Mouse (Mus musculus) megakaryocyte, embryonic 14.5 days (primary cell): ENCODE results near the gene Psmd12. TPM values are rescaled to one million over a fixed set of nuclear protein-coding genes. Genes with fewer than 3 reads are reported as not detected.

Experiments used
- H3K27me3 ChIP-seq: replicated peaks from 2 replicates; pipeline ENCODE3; 2012; ENCODE audit warnings: inconsistent platforms
- H3K36me3 ChIP-seq: replicated peaks from 2 replicates; pipeline ENCODE3; 2012; ENCODE audit warnings: low read length, inconsistent platforms, mixed read lengths
- H3K4me1 ChIP-seq: 2 replicates; pipeline ENCODE4 v1.6.1; 2012; ENCODE audit warnings: inconsistent platforms
- H3K4me3 ChIP-seq: replicated peaks from 2 replicates; pipeline ENCODE3; 2012; ENCODE audit warnings: moderate library complexity, mild to moderate bottlenecking, inconsistent platforms
- H3K9me3 ChIP-seq: 2 replicates; pipeline ENCODE4 v1.6.1; 2012; ENCODE audit warnings: inconsistent platforms
- FLI1 ChIP-seq: IDR thresholded peaks from 2 replicates; pipeline ENCODE4 v1.6.1; 2012; ENCODE audit warnings: low read length, inconsistent platforms, mixed read lengths
- GATA1 ChIP-seq: IDR thresholded peaks from 3 replicates; pipeline ENCODE4 v1.6.1; 2012; ENCODE audit warnings: mixed read lengths, low read length, inconsistent platforms, borderline replicate concordance
- polyA plus RNA-seq: library from polyadenylated mRNA; stranded (reverse); fragments of >175 nt; gene quantifications from 2 replicates; pipeline ENCODE4 v1.2.3, GENCODE M21; 2012; ENCODE audit warnings: low replicate concordance; ENCODE audit not compliant: insufficient read depth

The Psmd12 gene
- polyA plus RNA-seq, 1 experiment: 28.0 TPM

DNA sequence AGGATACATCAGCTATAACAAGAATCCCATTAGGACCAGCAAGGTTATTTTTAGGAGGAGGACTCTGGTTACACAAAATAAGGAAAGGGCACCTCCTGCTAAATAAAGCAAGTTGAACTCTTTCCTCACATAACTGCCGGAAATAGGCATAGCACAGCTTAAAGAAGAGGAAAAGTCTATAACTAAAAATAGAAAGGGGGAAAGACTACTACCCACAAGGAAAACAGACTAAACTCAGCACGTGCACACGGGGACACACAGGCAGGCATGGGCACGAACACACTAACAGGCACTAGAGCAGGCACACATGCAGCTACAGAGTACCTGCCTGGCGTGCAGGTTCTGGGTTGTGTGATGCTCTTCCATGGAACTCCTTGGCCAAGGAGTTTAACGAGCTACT, 32.6 kb upstream of the Psmd12 start:
- Histone ChIP-seq H3K9me3 (no peaks in the 10 kb centered on the region), H3K4me3 (peak overlapping the region; percentile 83), H3K4me1 (peaks cover 95% of the 10 kb centered on the region)

GRCm38 (mm10) chr11:107447349-107447748, 31.9 kb upstream of the Psmd12 start:
- Histone ChIP-seq H3K27me3 (no peaks in the 10 kb centered on the region), H3K36me3 (peaks cover 24% of the 10 kb centered on the region), H3K4me3 (no peak overlapping the region), H3K4me1 (peaks cover 95% of the 10 kb centered on the region), H3K9me3 (no peaks in the 10 kb centered on the region)
- TF ChIP-seq FLI1 (no peak), GATA1 (no peak)

More for the DNA sequence above, 32.6 kb upstream of the Psmd12 start:
- H3K36me3 ChIP-seq: peaks cover 25% of the 10 kb centered on the region
- TF ChIP-seq FLI1: no peak
- no peaks in the 10 kb centered on the region for H3K27me3 ChIP-seq

- no peaks in the 10 kb centered on the region for H3K27me3 ChIP-seq
- no peaks in the 10 kb centered on the region for H3K9me3 ChIP-seq
- peaks cover 26% of the 10 kb centered on the region for H3K36me3 ChIP-seq
- H3K4me3 ChIP-seq: no peak overlapping the region
- peaks cover 93% of the 10 kb centered on the region for H3K4me1 ChIP-seq
- TF ChIP-seq GATA1 (no peak), FLI1 (no peak)
These were observed 31.4 kb upstream of the Psmd12 start for GRCm38 (mm10) chr11:107447915-107448314.

DNA sequence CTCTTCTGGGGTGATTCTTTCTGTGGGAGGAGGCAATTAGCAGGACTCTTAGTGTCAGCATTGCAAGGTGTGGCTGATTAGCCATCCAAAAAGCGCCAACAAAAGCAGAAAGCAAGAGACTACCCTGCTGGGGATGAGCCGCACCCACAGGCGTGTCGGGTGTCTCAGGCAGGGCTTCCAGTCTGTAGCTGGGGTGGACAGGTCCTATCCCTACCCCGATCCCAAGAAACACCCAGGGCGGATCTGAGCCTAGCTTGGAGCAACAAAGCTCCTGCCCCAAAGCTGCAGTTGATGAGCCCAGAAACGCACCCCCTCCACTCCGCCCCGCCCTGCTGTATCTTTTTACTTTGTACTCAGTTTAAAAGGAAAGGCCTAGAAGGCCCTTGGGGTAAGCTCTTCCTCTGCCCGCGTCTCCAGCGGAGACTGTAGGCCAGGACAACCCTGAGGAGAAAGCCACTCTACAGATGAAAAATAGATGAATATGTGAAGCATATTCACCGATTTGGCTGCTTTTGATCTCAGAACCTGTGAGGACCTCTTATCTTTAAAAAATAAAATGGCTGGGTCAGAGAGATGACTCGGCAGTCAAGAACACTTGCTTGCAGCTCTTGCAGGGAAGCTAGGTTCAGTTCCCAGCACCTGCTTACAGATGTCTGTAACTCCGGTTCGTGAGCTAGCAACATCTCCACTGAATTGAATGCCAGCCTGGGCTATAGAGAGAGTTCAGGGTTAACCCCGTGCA, 29.9 kb upstream of the Psmd12 start:
- H3K36me3 ChIP-seq: peaks cover 31% of the 10 kb centered on the region

GRCm38 (mm10) chr11:107450097-107450496, 29.2 kb upstream of the Psmd12 start:
- Histone ChIP-seq H3K9me3 (no peaks in the 10 kb centered on the region), H3K36me3 (peaks cover 37% of the 10 kb centered on the region), H3K27me3 (no peaks in the 10 kb centered on the region), H3K4me3 (no peak overlapping the region), H3K4me1 (peaks cover 90% of the 10 kb centered on the region)
- TF ChIP-seq GATA1 (no peak), FLI1 (no peak)

More for the DNA sequence above, 29.9 kb upstream of the Psmd12 start:
- no peak for TF ChIP-seq FLI1
- TF ChIP-seq GATA1: no peak
- Histone ChIP-seq H3K27me3 (no peaks in the 10 kb centered on the region), H3K4me1 (peaks cover 90% of the 10 kb centered on the region), H3K9me3 (no peaks in the 10 kb centered on the region), H3K4me3 (no peak overlapping the region)

- TF ChIP-seq GATA1 (peak; percentile 56; the same call in 1 of the 3 replicates), FLI1 (no peak)
- no peaks in the 10 kb centered on the region for H3K27me3 ChIP-seq
- H3K36me3 ChIP-seq: peaks cover 35% of the 10 kb centered on the region
- peaks cover 84% of the 10 kb centered on the region for H3K4me1 ChIP-seq
- H3K9me3 ChIP-seq: no peaks in the 10 kb centered on the region
- peak overlapping the region; percentile 89 for H3K4me3 ChIP-seq
These were observed 28.2 kb upstream of the Psmd12 start for GRCm38 (mm10) chr11:107451106-107451505.

GRCm38 (mm10) chr11:107452053-107452452, 27.2 kb upstream of the Psmd12 start:
- Histone ChIP-seq H3K4me1 (peaks cover 84% of the 10 kb centered on the region), H3K36me3 (peaks cover 40% of the 10 kb centered on the region), H3K4me3 (peak overlapping the region; percentile 23), H3K9me3 (no peaks in the 10 kb centered on the region), H3K27me3 (no peaks in the 10 kb centered on the region)
- TF ChIP-seq FLI1 (no peak), GATA1 (no peak)

DNA sequence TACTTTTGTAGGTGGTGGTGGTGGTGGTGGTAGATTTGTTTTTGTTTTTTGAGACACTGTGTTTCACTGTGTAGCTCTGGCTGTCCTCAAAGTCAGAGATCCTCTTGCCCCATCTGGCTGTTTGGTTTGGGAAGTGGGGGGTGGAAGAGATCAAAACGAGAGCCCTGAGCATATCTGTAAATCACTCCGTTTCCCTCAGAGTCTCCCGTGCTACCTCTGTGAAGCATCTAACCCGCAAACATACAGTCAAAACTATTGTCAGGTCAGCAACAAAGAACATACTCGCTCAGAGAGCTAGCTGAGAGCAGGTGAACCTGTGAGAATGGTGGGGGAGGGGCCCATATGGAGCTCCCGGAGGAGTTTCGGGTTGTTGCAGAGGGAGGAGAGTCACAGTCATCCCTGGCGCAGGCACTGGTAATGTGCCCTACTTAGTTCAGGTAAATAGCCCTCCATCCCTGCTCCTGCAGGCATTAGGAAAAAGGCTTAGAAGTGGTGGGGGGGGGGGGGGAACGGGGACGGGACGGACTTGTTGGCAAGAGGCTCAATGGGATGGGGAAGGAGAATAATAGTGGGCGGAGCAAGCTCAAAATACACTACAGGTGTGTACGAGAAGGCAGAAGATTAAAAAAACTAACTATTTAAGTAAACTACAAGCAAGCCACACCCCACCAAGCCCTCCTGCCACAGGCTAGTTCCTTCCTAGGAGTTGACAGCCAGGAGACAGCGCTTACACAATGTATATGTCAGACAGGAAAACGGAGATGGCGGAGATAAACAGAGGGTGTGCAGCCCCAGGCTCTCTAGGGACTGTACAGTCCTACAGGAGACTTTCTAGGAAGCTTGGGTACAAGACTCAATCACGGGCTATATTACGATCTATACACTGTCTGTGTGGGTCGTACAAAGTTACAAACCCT, 24.5 kb upstream of the Psmd12 start:
- Histone ChIP-seq H3K9me3 (no peaks in the 10 kb centered on the region), H3K4me3 (peak overlapping the region; percentile 1), H3K36me3 (peaks cover 60% of the 10 kb centered on the region), H3K27me3 (no peaks in the 10 kb centered on the region), H3K4me1 (peaks cover 83% of the 10 kb centered on the region)
- TF ChIP-seq FLI1: no peak
- no peak for TF ChIP-seq GATA1

DNA sequence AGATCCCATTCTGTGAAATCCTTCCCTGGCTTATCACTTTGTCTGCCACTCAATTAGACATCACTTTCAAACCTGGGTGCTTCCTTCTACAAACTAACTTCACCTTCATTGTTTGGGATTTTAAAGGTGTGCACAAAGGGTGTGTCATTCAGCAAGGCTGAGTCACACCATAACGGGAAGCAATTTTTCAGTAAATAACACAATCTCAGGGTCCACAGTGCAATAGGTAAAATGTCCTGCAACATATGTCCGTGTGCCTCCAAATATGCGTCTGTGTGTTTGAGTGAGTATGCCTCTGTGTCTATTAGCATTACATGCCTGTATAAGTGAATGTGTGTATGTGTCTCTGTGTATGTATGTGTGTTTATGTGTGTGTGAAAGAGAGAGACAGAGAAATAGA, 22.0 kb upstream of the Psmd12 start:
- TF ChIP-seq FLI1: no peak
- no peak for TF ChIP-seq GATA1
- peaks cover 78% of the 10 kb centered on the region for H3K36me3 ChIP-seq
- peaks cover 70% of the 10 kb centered on the region for H3K4me1 ChIP-seq
- no peaks in the 10 kb centered on the region for H3K27me3 ChIP-seq
- H3K4me3 ChIP-seq: no peak overlapping the region
- no peaks in the 10 kb centered on the region for H3K9me3 ChIP-seq

DNA sequence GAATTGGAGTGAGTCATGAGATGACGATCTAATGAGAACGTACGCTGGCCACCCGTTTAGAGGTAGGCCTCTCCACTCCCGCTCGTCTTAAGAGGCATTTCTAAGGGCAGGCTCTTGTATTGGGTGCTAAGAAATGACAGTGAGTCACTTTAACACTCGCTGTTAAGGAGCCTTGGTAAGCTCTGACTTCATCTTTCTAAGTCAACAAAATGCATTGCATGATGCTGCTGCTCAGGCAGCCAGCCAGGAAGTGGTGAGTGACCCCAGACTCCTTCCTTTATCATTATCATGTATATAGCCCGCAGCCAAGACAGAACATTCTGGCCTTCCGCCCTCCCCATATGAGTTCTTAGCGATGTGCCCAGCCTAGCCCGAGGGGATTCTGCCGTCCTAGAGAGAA, 21.0 kb upstream of the Psmd12 start:
- TF ChIP-seq FLI1 (no peak), GATA1 (no peak)
- Histone ChIP-seq H3K9me3 (no peaks in the 10 kb centered on the region), H3K4me1 (peaks cover 64% of the 10 kb centered on the region), H3K36me3 (peaks cover 77% of the 10 kb centered on the region), H3K27me3 (no peaks in the 10 kb centered on the region), H3K4me3 (no peak overlapping the region)
